Mouse (Mus musculus): Measurements from ENCODE around the gene Treml4. TPM values are rescaled to one million over a fixed set of nuclear protein-coding genes. Genes with fewer than 3 reads are reported as not detected.
"Not testable (repeated sequence)": the region's sequence is repeated elsewhere in the genome, so short reads cannot be mapped to it uniquely, and the experiment has no call there.

The Treml4 gene
- polyA plus RNA-seq, 1 experiment: 0.16 TPM

DNA sequence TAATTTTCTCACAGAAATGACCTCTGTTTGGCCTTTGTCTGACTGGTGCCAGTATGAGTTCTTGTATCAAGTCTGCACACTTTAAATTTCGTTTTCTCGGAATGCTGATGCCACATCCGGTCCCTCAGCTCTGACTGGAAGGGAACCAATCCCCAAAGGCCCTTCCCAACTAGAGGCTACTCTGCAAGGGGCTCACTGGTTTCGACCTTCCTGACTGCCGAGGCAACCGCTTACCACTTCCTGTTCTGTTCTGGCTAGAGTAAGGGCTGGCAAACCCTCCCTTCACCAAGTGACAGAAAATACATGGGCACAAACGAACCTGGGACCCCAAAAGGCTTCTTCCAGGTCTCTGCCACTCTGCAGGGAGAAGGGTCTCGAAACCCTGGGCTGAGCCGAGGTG lies 36.8 kb downstream of the Treml4 start:
- no peak for TF ChIP-seq POLR2A (IDR thresholded peaks at IDR 0.05; ENCODE audit: control insufficient read depth, low read depth, low read length)
- no peak for TF ChIP-seq CTCF (IDR thresholded peaks at IDR 0.05; ENCODE audit: control insufficient read depth, insufficient read depth, insufficient replicate concordance, low read depth, low read length)
- no peak overlapping the region for H3K27ac ChIP-seq (ENCODE audit: control insufficient read depth, insufficient read depth, low read depth, low read length)
- no peaks in the 10 kb centered on the region for H3K27me3 ChIP-seq (ENCODE audit: control insufficient read depth, insufficient read depth, low read length)
- H3K4me1 ChIP-seq (ENCODE audit: control insufficient read depth, insufficient read depth, low read length): no peaks in the 10 kb centered on the region
- H3K36me3 ChIP-seq (ENCODE audit: control insufficient read depth, insufficient read depth, low read length): no peaks in the 10 kb centered on the region
- H3K4me3 ChIP-seq (ENCODE audit: control insufficient read depth, low read depth, low read length): no peak overlapping the region

GRCm38 (mm10) chr17:48301792-48302191 lies 37.7 kb downstream of the Treml4 start:
- no peak overlapping the region for H3K4me3 ChIP-seq (ENCODE audit: control insufficient read depth, low read depth, low read length)
- no peaks in the 10 kb centered on the region for H3K27me3 ChIP-seq (ENCODE audit: control insufficient read depth, insufficient read depth, low read length)
- no peaks in the 10 kb centered on the region for H3K4me1 ChIP-seq (ENCODE audit: control insufficient read depth, insufficient read depth, low read length)
- H3K27ac ChIP-seq (ENCODE audit: control insufficient read depth, insufficient read depth, low read depth, low read length): no peak overlapping the region
- no peaks in the 10 kb centered on the region for H3K36me3 ChIP-seq (ENCODE audit: control insufficient read depth, insufficient read depth, low read length)
- no peak for TF ChIP-seq CTCF (IDR thresholded peaks at IDR 0.05; ENCODE audit: control insufficient read depth, insufficient read depth, insufficient replicate concordance, low read depth, low read length)
- TF ChIP-seq POLR2A (IDR thresholded peaks at IDR 0.05; ENCODE audit: control insufficient read depth, low read depth, low read length): no peak

DNA sequence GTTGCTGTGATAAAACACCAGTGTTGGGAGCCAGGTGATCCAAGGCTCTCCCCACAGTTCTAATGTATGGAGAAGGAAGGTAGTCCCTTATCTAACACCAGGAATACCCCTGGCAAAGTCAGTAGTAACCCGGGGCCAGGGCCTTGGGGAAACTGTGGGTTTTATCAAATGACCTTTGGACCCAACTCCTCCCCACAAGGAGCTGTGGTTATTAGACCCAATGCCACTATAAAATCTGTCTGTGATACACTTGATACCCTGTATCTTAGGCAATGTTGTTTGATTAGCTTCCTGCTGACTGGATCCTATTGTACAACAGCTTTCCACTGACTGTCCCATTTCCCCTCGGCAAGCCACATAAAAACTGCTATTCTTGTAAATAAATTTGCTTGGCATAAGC lies 48.0 kb downstream of the Treml4 start:
- Histone ChIP-seq H3K36me3 (ENCODE audit: control insufficient read depth, insufficient read depth, low read length) (no peaks in the 10 kb centered on the region), H3K27ac (ENCODE audit: control insufficient read depth, insufficient read depth, low read depth, low read length) (no peak overlapping the region), H3K4me3 (ENCODE audit: control insufficient read depth, low read depth, low read length) (no peak overlapping the region), H3K27me3 (ENCODE audit: control insufficient read depth, insufficient read depth, low read length) (no peaks in the 10 kb centered on the region), H3K4me1 (ENCODE audit: control insufficient read depth, insufficient read depth, low read length) (no peaks in the 10 kb centered on the region)
- TF ChIP-seq POLR2A (IDR thresholded peaks at IDR 0.05; ENCODE audit: control insufficient read depth, low read depth, low read length) (no peak), CTCF (IDR thresholded peaks at IDR 0.05; ENCODE audit: control insufficient read depth, insufficient read depth, insufficient replicate concordance, low read depth, low read length) (no peak)

DNA sequence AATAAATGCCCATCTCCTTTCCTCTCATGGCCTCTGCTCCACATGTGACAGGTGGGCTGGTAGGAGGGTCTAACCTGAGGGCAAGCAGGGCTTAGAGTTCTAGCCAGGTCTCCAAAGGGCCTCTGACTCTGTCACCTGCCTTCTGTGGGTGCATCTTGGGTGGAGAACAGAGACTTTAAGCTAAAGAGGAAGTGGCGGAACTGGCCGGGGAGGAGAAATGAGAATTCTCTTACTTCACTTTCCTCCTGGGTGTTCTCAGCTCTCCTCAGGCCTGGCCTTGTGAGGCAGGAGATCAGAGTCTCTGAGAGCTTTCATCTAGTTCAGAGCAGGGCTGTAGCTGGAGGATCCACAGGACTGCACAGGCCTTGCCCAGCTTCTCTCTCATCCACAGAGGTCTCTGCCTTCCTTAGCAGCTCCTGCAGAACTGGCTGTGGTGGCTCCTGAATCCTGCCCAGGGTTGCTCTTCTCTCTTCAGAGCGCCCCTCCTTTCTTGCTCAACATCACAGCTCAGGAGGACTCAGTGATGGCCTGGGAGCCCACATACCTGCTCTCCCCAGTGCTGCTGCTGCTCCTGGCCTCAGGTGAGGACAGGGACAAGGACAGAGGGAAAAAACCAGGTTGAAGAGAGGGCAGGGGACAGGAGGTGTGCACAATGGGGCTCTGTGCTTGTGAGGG lies 51.9 kb downstream of the Treml4 start, which contains the start of gene B430306N03Rik:
B430306N03Rik (plus strand) TSS at position 237 of the 675 bp plus-strand sequence.
- not testable (repeated sequence) for H3K4me1 ChIP-seq (ENCODE audit: control insufficient read depth, insufficient read depth, low read length); H3K4me3 ChIP-seq (ENCODE audit: control insufficient read depth, low read depth, low read length); H3K27ac ChIP-seq (ENCODE audit: control insufficient read depth, insufficient read depth, low read depth, low read length); H3K36me3 ChIP-seq (ENCODE audit: control insufficient read depth, insufficient read depth, low read length); H3K27me3 ChIP-seq (ENCODE audit: control insufficient read depth, insufficient read depth, low read length)

DNA sequence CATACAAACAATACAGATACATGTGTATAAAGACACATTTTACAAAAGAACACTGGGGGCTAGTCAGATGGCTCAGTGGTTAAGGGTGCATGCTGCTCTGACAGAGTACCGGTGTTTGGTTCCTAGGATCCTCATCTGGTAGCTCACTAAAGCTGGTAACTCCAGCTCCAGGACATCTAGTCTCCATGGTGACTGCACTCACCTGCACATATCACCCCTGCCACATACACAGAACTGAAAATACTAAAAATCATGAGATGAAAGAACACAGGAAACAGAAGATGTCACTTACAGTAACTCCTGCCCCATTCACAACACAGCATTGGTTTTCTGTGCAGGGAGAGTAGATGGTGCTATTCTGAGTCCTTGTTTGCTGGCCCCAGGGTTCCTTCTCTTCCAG lies 54.6 kb downstream of the Treml4 start:
- H3K4me3 ChIP-seq (ENCODE audit: control insufficient read depth, low read depth, low read length): no peak overlapping the region
- H3K36me3 ChIP-seq (ENCODE audit: control insufficient read depth, insufficient read depth, low read length): no peaks in the 10 kb centered on the region
- TF ChIP-seq CTCF (IDR thresholded peaks at IDR 0.05; ENCODE audit: control insufficient read depth, insufficient read depth, insufficient replicate concordance, low read depth, low read length) (no peak), POLR2A (IDR thresholded peaks at IDR 0.05; ENCODE audit: control insufficient read depth, low read depth, low read length) (no peak)
- H3K27ac ChIP-seq (ENCODE audit: control insufficient read depth, insufficient read depth, low read depth, low read length): no peak overlapping the region
- no peaks in the 10 kb centered on the region for H3K27me3 ChIP-seq (ENCODE audit: control insufficient read depth, insufficient read depth, low read length)
- no peaks in the 10 kb centered on the region for H3K4me1 ChIP-seq (ENCODE audit: control insufficient read depth, insufficient read depth, low read length)

GRCm38 (mm10) chr17:48321279-48321678 lies 57.2 kb downstream of the Treml4 start:
- H3K4me3 ChIP-seq (ENCODE audit: control insufficient read depth, low read depth, low read length): no peak overlapping the region
- H3K27me3 ChIP-seq (ENCODE audit: control insufficient read depth, insufficient read depth, low read length): no peaks in the 10 kb centered on the region

GRCm38 (mm10) chr17:48323236-48323635 lies 59.1 kb downstream of the Treml4 start:
- no peaks in the 10 kb centered on the region for H3K36me3 ChIP-seq (ENCODE audit: control insufficient read depth, insufficient read depth, low read length)
- H3K4me3 ChIP-seq (ENCODE audit: control insufficient read depth, low read depth, low read length): no peak overlapping the region
- TF ChIP-seq CTCF (IDR thresholded peaks at IDR 0.05; ENCODE audit: control insufficient read depth, insufficient read depth, insufficient replicate concordance, low read depth, low read length) (no peak), POLR2A (IDR thresholded peaks at IDR 0.05; ENCODE audit: control insufficient read depth, low read depth, low read length) (no peak)
- H3K27me3 ChIP-seq (ENCODE audit: control insufficient read depth, insufficient read depth, low read length): no peaks in the 10 kb centered on the region
- H3K27ac ChIP-seq (ENCODE audit: control insufficient read depth, insufficient read depth, low read depth, low read length): no peak overlapping the region
- no peaks in the 10 kb centered on the region for H3K4me1 ChIP-seq (ENCODE audit: control insufficient read depth, insufficient read depth, low read length)

More at GRCm38 (mm10) chr17:48321279-48321678, 57.2 kb downstream of the Treml4 start:
- Histone ChIP-seq H3K36me3 (ENCODE audit: control insufficient read depth, insufficient read depth, low read length) (no peaks in the 10 kb centered on the region), H3K4me1 (ENCODE audit: control insufficient read depth, insufficient read depth, low read length) (no peaks in the 10 kb centered on the region), H3K27ac (ENCODE audit: control insufficient read depth, insufficient read depth, low read depth, low read length) (no peak overlapping the region)
- TF ChIP-seq CTCF (IDR thresholded peaks at IDR 0.05; ENCODE audit: control insufficient read depth, insufficient read depth, insufficient replicate concordance, low read depth, low read length) (no peak), POLR2A (IDR thresholded peaks at IDR 0.05; ENCODE audit: control insufficient read depth, low read depth, low read length) (no peak)

- Histone ChIP-seq H3K27ac (ENCODE audit: control insufficient read depth, insufficient read depth, low read depth, low read length) (no peak overlapping the region), H3K36me3 (ENCODE audit: control insufficient read depth, insufficient read depth, low read length) (no peaks in the 10 kb centered on the region), H3K4me3 (ENCODE audit: control insufficient read depth, low read depth, low read length) (no peak overlapping the region), H3K4me1 (ENCODE audit: control insufficient read depth, insufficient read depth, low read length) (no peaks in the 10 kb centered on the region), H3K27me3 (ENCODE audit: control insufficient read depth, insufficient read depth, low read length) (no peaks in the 10 kb centered on the region)
- TF ChIP-seq POLR2A (IDR thresholded peaks at IDR 0.05; ENCODE audit: control insufficient read depth, low read depth, low read length) (no peak), CTCF (IDR thresholded peaks at IDR 0.05; ENCODE audit: control insufficient read depth, insufficient read depth, insufficient replicate concordance, low read depth, low read length) (no peak)
Observed at GRCm38 (mm10) chr17:48324258-48324657, 60.2 kb downstream of the Treml4 start.

Other genes with a start within 250 kb of the Treml4 start
- gene 1700122O11Rik, start 226.0 kb upstream of the Treml4 start, polyA plus RNA-seq (2012; rRNA removed): 19.1 and 19.7 TPM in 2 replicates
- 159 and 164 TPM in 2 replicates for gene 1700067P10Rik, start 175.0 kb upstream of the Treml4 start, polyA plus RNA-seq (2012; rRNA removed)
- not detected in 2 replicates for gene 9830107B12Rik, start 118.0 kb upstream of the Treml4 start, polyA plus RNA-seq (2012; rRNA removed)
- 0.05 and 0.07 TPM in 2 replicates for gene A530064D06Rik, start 97.0 kb upstream of the Treml4 start, polyA plus RNA-seq (2012; rRNA removed)
- gene Trem1, start 31.5 kb upstream of the Treml4 start, polyA plus RNA-seq (2012; rRNA removed): 2.1 and 2.6 TPM in 2 replicates
- not detected in 2 replicates for gene Trem3, start 16.5 kb upstream of the Treml4 start, polyA plus RNA-seq (2012; rRNA removed)
- not detected in 2 replicates for gene Treml2, start 35.2 kb downstream of the Treml4 start, polyA plus RNA-seq (2012; rRNA removed)
- gene B430306N03Rik, start 51.8 kb downstream of the Treml4 start, polyA plus RNA-seq (2012; rRNA removed): 7.8 and 9.8 TPM in 2 replicates
- 1.3 and 2.4 TPM in 2 replicates for gene Trem2, start 82.1 kb downstream of the Treml4 start, polyA plus RNA-seq (2012; rRNA removed)
- 0.17 TPM in 1 of 2 replicates, not detected in the other for gene Treml1, start 95.6 kb downstream of the Treml4 start, polyA plus RNA-seq (2012; rRNA removed)
- gene Nfya, start 145.6 kb downstream of the Treml4 start, polyA plus RNA-seq (2012; rRNA removed): 73.1 and 73.8 TPM in 2 replicates
- gene Oard1, start 145.7 kb downstream of the Treml4 start, polyA plus RNA-seq (2012; rRNA removed): 16.3 and 19.2 TPM in 2 replicates
- 0.41 and 0.76 TPM in 2 replicates for gene Apobec2, start 168.6 kb downstream of the Treml4 start, polyA plus RNA-seq (2012; rRNA removed)
- not detected in 2 replicates for gene Tspo2, start 187.2 kb downstream of the Treml4 start, polyA plus RNA-seq (2012; rRNA removed)
- gene Unc5cl, start 190.6 kb downstream of the Treml4 start, polyA plus RNA-seq (2012; rRNA removed): 0.73 and 1.4 TPM in 2 replicates